Mouse (Mus musculus) colon, adult 2 months (tissue): ENCODE results near the gene Arl4a. TPM values are rescaled to one million over a fixed set of nuclear protein-coding genes. Genes with fewer than 3 reads are reported as not detected.

Experiments
- polyA plus RNA-seq: library from polyadenylated mRNA; depleted of rRNA; stranded (reverse); fragments of >200 nt; gene quantifications from 2 replicates; pipeline ENCODE4 v1.2.3, GENCODE M21; 2012; rRNA removed

The Arl4a gene
- polyA plus RNA-seq, result 8.4 and 12.9 TPM in 2 replicates

GRCm38 (mm10) chr12:40037876-40038463, at the start of gene Arl4a:
Gene Arl4a, minus strand, starts transcription at chr12:40038025.

Other genes with a start within 250 kb of the Arl4a start
- gene Scin, start 96.2 kb upstream of the Arl4a start, polyA plus RNA-seq, result 119 and 165 TPM in 2 replicates
- not detected in 2 replicates for gene Lsmem1, start 161.5 kb upstream of the Arl4a start, polyA plus RNA-seq
- 28.5 and 28.6 TPM in 2 replicates for gene Ifrd1, start 210.5 kb upstream of the Arl4a start, polyA plus RNA-seq